Mouse (Mus musculus): ENCODE measurements around the gene Aga. TPM values are rescaled to one million over a fixed set of nuclear protein-coding genes. Genes with fewer than 3 reads are reported as not detected.

Aga gene
- polyA plus RNA-seq (2012; rRNA removed; ENCODE audit: low replicate concordance) = 3.3 and 5.0 TPM in 2 replicates

GRCm38 (mm10) chr8:53511551-53512127 lies at the start of gene Aga:
Gene Aga, plus strand, starts transcription at chr8:53511727.

Other genes with a start within 250 kb of the Aga start
- gene Neil3, start 127.3 kb downstream of the Aga start, polyA plus RNA-seq (2012; rRNA removed; ENCODE audit: low replicate concordance) = 0.17 and 0.27 TPM in 2 replicates